Mouse (Mus musculus): ENCODE data around the gene Ccdc33. TPM values are rescaled to one million over a fixed set of nuclear protein-coding genes. Genes with fewer than 3 reads are reported as not detected.

Ccdc33 gene
- polyA plus RNA-seq, 1 experiment from 2014 or later: 0.08 TPM

DNA sequence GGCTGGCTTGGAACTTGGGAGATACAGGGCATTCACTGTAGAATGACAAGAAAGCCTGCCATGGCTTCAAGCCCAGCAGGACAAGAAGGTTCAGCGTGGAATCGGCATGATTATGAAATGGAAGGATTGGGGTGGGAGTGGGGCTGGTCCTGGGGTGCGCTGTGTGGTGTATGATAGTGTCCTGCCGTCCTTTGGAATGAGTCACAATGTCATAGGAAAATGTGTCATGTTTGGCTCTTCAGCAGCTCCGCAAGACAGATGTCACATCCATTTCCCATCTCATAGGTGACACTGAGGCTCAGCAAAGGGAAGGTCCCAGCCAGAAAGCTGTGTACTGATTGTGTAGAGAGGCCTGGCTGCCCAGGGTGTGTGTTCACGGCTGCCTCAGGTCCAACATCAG, 102.8 kb downstream of the Ccdc33 start:
- DNase-seq (ENCODE audit: low spot score): no peak
- 88% methylated on average over 6 of the region's 6 CpGs for WGBS

DNA sequence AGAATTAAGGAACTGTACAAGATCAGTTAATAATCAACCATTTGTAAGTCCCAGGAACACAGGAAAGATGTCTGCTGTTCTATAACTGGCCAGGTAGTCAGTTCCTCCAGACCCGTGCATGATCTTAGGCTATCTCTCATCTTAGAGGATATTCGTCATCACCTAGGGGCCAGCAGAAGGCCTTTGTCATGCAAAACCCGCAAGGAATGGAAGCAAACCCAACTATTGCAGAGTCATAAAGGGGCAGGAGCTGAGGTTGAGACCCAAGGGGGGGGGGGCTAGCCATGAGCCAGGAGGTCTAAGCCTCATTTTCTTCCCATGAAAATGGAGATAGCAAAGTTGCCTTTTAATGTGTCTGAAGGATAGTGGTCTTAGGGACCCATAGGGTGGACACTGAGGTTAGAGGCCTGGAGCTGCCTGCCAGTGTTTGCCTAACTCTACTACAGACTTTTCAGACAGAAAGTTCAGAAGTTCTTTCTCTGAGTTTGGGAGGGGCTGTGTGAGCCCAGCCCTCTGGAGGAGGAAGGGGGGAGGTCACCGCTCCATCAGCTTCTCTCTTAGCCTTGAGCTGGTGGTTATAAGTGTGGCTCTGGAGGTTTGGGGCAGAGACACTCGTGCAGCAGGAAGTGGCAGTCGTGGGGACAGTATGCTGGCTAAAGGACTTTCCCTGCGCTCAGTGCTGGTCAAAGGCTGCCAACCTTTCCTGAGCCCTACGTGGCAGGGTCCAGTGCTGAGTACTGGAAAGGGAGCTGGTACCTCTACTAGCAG, 104.0 kb downstream of the Ccdc33 start:
- Histone ChIP-seq H3K9me3 (ENCODE audit: control insufficient read depth, low read length) (no peaks in the 10 kb centered on the region), H3K27me3 (ENCODE audit: control insufficient read depth, insufficient read depth, low read length) (no peaks in the 10 kb centered on the region), H3K4me1 (ENCODE audit: control insufficient read depth, insufficient read depth, low read length) (no peaks in the 10 kb centered on the region), H3K4me3 (ENCODE audit: low read depth, low read length) (no peak overlapping the region), H3K36me3 (ENCODE audit: control insufficient read depth, insufficient read depth, low read length) (no peaks in the 10 kb centered on the region), H3K27ac (ENCODE audit: low read depth, low read length) (no peak overlapping the region), H3K9ac (ENCODE audit: low read length) (no peak overlapping the region), H3K4me2 (ENCODE audit: low read depth) (no peak overlapping the region)
- DNase-seq (ENCODE audit: low spot score): no peak
- no peak for ATAC-seq (ENCODE audit: insufficient read depth, low FRiP score, low TSS enrichment)
- WGBS: 66% methylated on average over 8 of the region's 8 CpGs

More for the DNA sequence above, 102.8 kb downstream of the Ccdc33 start:
- H3K27me3 ChIP-seq (ENCODE audit: control insufficient read depth, insufficient read depth, low read length): no peaks in the 10 kb centered on the region
- no peak overlapping the region for H3K27ac ChIP-seq (ENCODE audit: low read depth, low read length)
- no peak for ATAC-seq (ENCODE audit: insufficient read depth, low FRiP score, low TSS enrichment)
- H3K4me3 ChIP-seq (ENCODE audit: low read depth, low read length): no peak overlapping the region
- no peaks in the 10 kb centered on the region for H3K4me1 ChIP-seq (ENCODE audit: control insufficient read depth, insufficient read depth, low read length)
- H3K4me2 ChIP-seq (ENCODE audit: low read depth): no peak overlapping the region
- no peak overlapping the region for H3K9ac ChIP-seq (ENCODE audit: low read length)
- H3K9me3 ChIP-seq (ENCODE audit: control insufficient read depth, low read length): no peaks in the 10 kb centered on the region
- H3K36me3 ChIP-seq (ENCODE audit: control insufficient read depth, insufficient read depth, low read length): no peaks in the 10 kb centered on the region

GRCm38 (mm10) chr9:58012935-58013334, 105.7 kb downstream of the Ccdc33 start:
- 64% methylated on average over 2 of the region's 2 CpGs for WGBS
- no peaks in the 10 kb centered on the region for H3K4me1 ChIP-seq (ENCODE audit: control insufficient read depth, insufficient read depth, low read length)
- H3K9me3 ChIP-seq (ENCODE audit: control insufficient read depth, low read length): no peaks in the 10 kb centered on the region
- no peaks in the 10 kb centered on the region for H3K27me3 ChIP-seq (ENCODE audit: control insufficient read depth, insufficient read depth, low read length)
- H3K27ac ChIP-seq (ENCODE audit: low read depth, low read length): no peak overlapping the region
- no peak overlapping the region for H3K9ac ChIP-seq (ENCODE audit: low read length)
- H3K36me3 ChIP-seq (ENCODE audit: control insufficient read depth, insufficient read depth, low read length): no peaks in the 10 kb centered on the region
- H3K4me3 ChIP-seq (ENCODE audit: low read depth, low read length): no peak overlapping the region
- no peak for DNase-seq (ENCODE audit: low spot score)
- no peak for ATAC-seq (ENCODE audit: insufficient read depth, low FRiP score, low TSS enrichment)
- no peak overlapping the region for H3K4me2 ChIP-seq (ENCODE audit: low read depth)

GRCm38 (mm10) chr9:58012486-58012885, 106.1 kb downstream of the Ccdc33 start:
- Histone ChIP-seq H3K4me2 (ENCODE audit: low read depth) (no peak overlapping the region), H3K27ac (ENCODE audit: low read depth, low read length) (no peak overlapping the region), H3K27me3 (ENCODE audit: control insufficient read depth, insufficient read depth, low read length) (no peaks in the 10 kb centered on the region), H3K36me3 (ENCODE audit: control insufficient read depth, insufficient read depth, low read length) (no peaks in the 10 kb centered on the region), H3K9ac (ENCODE audit: low read length) (no peak overlapping the region), H3K9me3 (ENCODE audit: control insufficient read depth, low read length) (no peaks in the 10 kb centered on the region), H3K4me3 (ENCODE audit: low read depth, low read length) (no peak overlapping the region), H3K4me1 (ENCODE audit: control insufficient read depth, insufficient read depth, low read length) (no peaks in the 10 kb centered on the region)
- WGBS: 79% methylated on average over 2 of the region's 2 CpGs
- ATAC-seq (ENCODE audit: insufficient read depth, low FRiP score, low TSS enrichment) (no peak), DNase-seq (ENCODE audit: low spot score) (no peak)

- H3K27ac ChIP-seq (ENCODE audit: low read depth, low read length): no peak overlapping the region
- no peaks in the 10 kb centered on the region for H3K4me1 ChIP-seq (ENCODE audit: control insufficient read depth, insufficient read depth, low read length)
- H3K36me3 ChIP-seq (ENCODE audit: control insufficient read depth, insufficient read depth, low read length): no peaks in the 10 kb centered on the region
- DNase-seq (ENCODE audit: low spot score) (no peak), ATAC-seq (ENCODE audit: insufficient read depth, low FRiP score, low TSS enrichment) (no peak)
- H3K4me3 ChIP-seq (ENCODE audit: low read depth, low read length): no peak overlapping the region
- no peaks in the 10 kb centered on the region for H3K27me3 ChIP-seq (ENCODE audit: control insufficient read depth, insufficient read depth, low read length)
- WGBS: 82% methylated on average over 8 of the region's 8 CpGs
- H3K9me3 ChIP-seq (ENCODE audit: control insufficient read depth, low read length): no peaks in the 10 kb centered on the region
- H3K9ac ChIP-seq (ENCODE audit: low read length): no peak overlapping the region
- no peak overlapping the region for H3K4me2 ChIP-seq (ENCODE audit: low read depth)
Measured at GRCm38 (mm10) chr9:58011552-58011951, 107.1 kb downstream of the Ccdc33 start.

DNA sequence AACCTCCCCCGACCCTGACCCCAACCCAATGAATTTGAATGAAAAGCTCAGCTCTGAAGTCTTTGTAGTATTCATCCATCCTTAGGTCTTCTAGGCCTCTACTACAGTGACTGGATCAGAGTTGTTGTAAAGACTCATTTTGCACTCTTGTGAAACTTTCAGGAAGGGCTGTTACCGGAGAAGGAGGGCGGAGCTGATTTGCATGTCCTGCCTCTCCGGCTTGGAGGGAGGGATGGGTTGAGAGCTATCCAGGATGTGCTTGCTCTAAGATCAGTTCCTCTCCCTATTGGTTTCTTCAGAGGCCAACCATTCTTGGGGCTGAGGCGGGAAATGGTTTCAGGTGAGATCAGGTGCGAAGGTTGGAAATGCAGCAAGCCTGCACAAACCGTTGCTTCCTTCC, 107.6 kb downstream of the Ccdc33 start:
- Histone ChIP-seq H3K4me3 (ENCODE audit: low read depth, low read length) (no peak overlapping the region), H3K9me3 (ENCODE audit: control insufficient read depth, low read length) (no peaks in the 10 kb centered on the region), H3K4me2 (ENCODE audit: low read depth) (no peak overlapping the region), H3K27ac (ENCODE audit: low read depth, low read length) (no peak overlapping the region), H3K36me3 (ENCODE audit: control insufficient read depth, insufficient read depth, low read length) (no peaks in the 10 kb centered on the region), H3K9ac (ENCODE audit: low read length) (no peak overlapping the region), H3K27me3 (ENCODE audit: control insufficient read depth, insufficient read depth, low read length) (no peaks in the 10 kb centered on the region), H3K4me1 (ENCODE audit: control insufficient read depth, insufficient read depth, low read length) (no peaks in the 10 kb centered on the region)
- DNase-seq (ENCODE audit: low spot score) (no peak), ATAC-seq (ENCODE audit: insufficient read depth, low FRiP score, low TSS enrichment) (no peak)
- 37% methylated on average over 7 of the region's 7 CpGs for WGBS

GRCm38 (mm10) chr9:58009588-58009987, 109.0 kb downstream of the Ccdc33 start:
- 57% methylated on average over 3 of the region's 3 CpGs for WGBS
- ATAC-seq (ENCODE audit: insufficient read depth, low FRiP score, low TSS enrichment): no peak
- no peak overlapping the region for H3K9ac ChIP-seq (ENCODE audit: low read length)

GRCm38 (mm10) chr9:58009015-58009362, 109.6 kb downstream of the Ccdc33 start:
- Histone ChIP-seq H3K27me3 (ENCODE audit: control insufficient read depth, insufficient read depth, low read length) (no peaks in the 10 kb centered on the region), H3K4me3 (ENCODE audit: low read depth, low read length) (no peak overlapping the region), H3K4me2 (ENCODE audit: low read depth) (peak overlapping the region; percentile 3; the same call in 1 of the 2 replicates), H3K9ac (ENCODE audit: low read length) (peak overlapping the region; percentile 14), H3K9me3 (ENCODE audit: control insufficient read depth, low read length) (no peaks in the 10 kb centered on the region), H3K27ac (ENCODE audit: low read depth, low read length) (peak overlapping the region; percentile 34; the same call in 1 of the 2 replicates), H3K36me3 (ENCODE audit: control insufficient read depth, insufficient read depth, low read length) (no peaks in the 10 kb centered on the region), H3K4me1 (ENCODE audit: control insufficient read depth, insufficient read depth, low read length) (no peaks in the 10 kb centered on the region)
- DNase-seq (ENCODE audit: low spot score) (peak; percentile 72), ATAC-seq (ENCODE audit: insufficient read depth, low FRiP score, low TSS enrichment) (peak; percentile 86)
- 6% methylated on average over 6 of the region's 6 CpGs for WGBS

More at GRCm38 (mm10) chr9:58009588-58009987, 109.0 kb downstream of the Ccdc33 start:
- H3K4me2 ChIP-seq (ENCODE audit: low read depth): no peak overlapping the region
- no peak overlapping the region; the same call in 1 of the 2 replicates for H3K27ac ChIP-seq (ENCODE audit: low read depth, low read length)
- H3K27me3 ChIP-seq (ENCODE audit: control insufficient read depth, insufficient read depth, low read length): no peaks in the 10 kb centered on the region
- H3K9me3 ChIP-seq (ENCODE audit: control insufficient read depth, low read length): no peaks in the 10 kb centered on the region
- H3K36me3 ChIP-seq (ENCODE audit: control insufficient read depth, insufficient read depth, low read length): no peaks in the 10 kb centered on the region
- H3K4me3 ChIP-seq (ENCODE audit: low read depth, low read length): no peak overlapping the region
- H3K4me1 ChIP-seq (ENCODE audit: control insufficient read depth, insufficient read depth, low read length): no peaks in the 10 kb centered on the region
- DNase-seq (ENCODE audit: low spot score): no peak

GRCm38 (mm10) chr9:58008336-58009014, 110.1 kb downstream of the Ccdc33 start:
- no peaks in the 10 kb centered on the region for H3K36me3 ChIP-seq (ENCODE audit: control insufficient read depth, insufficient read depth, low read length)
- 63% methylated on average over 12 of the region's 12 CpGs for WGBS

More at GRCm38 (mm10) chr9:58008336-58009014, 110.1 kb downstream of the Ccdc33 start:
- Histone ChIP-seq H3K4me2 (ENCODE audit: low read depth) (peak overlapping the region; percentile 3; the same call in 1 of the 2 replicates), H3K27me3 (ENCODE audit: control insufficient read depth, insufficient read depth, low read length) (no peaks in the 10 kb centered on the region), H3K9ac (ENCODE audit: low read length) (peak overlapping the region; percentile 14), H3K9me3 (ENCODE audit: control insufficient read depth, low read length) (no peaks in the 10 kb centered on the region), H3K4me3 (ENCODE audit: low read depth, low read length) (no peak overlapping the region), H3K4me1 (ENCODE audit: control insufficient read depth, insufficient read depth, low read length) (no peaks in the 10 kb centered on the region), H3K27ac (ENCODE audit: low read depth, low read length) (peak overlapping the region; percentile 34)
- DNase-seq (ENCODE audit: low spot score) (no peak), ATAC-seq (ENCODE audit: insufficient read depth, low FRiP score, low TSS enrichment) (peak; percentile 74)

Measured in neural tube, embryonic 11.5 days (tissue).